Mouse (Mus musculus): ENCODE results near the gene Csf3.

Csf3 gene

GRCm38 (mm10) chr11:98750351-98751201 lies 49.5 kb downstream of the Csf3 start:
- peak; percentile 81 for DNase-seq

GRCm38 (mm10) chr11:98751221-98751782 lies 50.2 kb downstream of the Csf3 start:
- peak; percentile 69 for DNase-seq

GRCm38 (mm10) chr11:98752562-98753140 lies 51.6 kb downstream of the Csf3 start:
- DNase-seq, result peak; percentile 61
